Mouse (Mus musculus) thymus, adult 2 months (tissue): ENCODE measurements around the gene Naa80. TPM values are rescaled to one million over a fixed set of nuclear protein-coding genes. Genes with fewer than 3 reads are reported as not detected.
A peak's percentile ranks its signal among the peaks of the same experiment; 100 is the strongest.

Experiments
- DNase-seq: peaks from one replicate; pipeline ENCODE4 v3.0.0; 2021
- H3K27ac ChIP-seq: fragments of 200-500 bp; 2 replicates; pipeline ENCODE4 v1.5.1; 2012; ENCODE audit warnings: low read length, control low read depth; ENCODE audit not compliant: control insufficient read depth, insufficient read depth
- H3K27me3 ChIP-seq: fragments of 200-500 bp; 2 replicates; pipeline ENCODE4 v1.6.1; 2012; ENCODE audit warnings: mild to moderate bottlenecking, low read length, moderate library complexity, mixed read lengths; ENCODE audit not compliant: control insufficient read depth, insufficient read depth
- H3K36me3 ChIP-seq: fragments of 200-500 bp; 2 replicates; pipeline ENCODE4 v1.6.1; 2012; ENCODE audit warnings: mild to moderate bottlenecking, low read length, moderate library complexity; ENCODE audit not compliant: control insufficient read depth, insufficient read depth
- H3K4me1 ChIP-seq: fragments of 200-500 bp; replicated peaks from 2 replicates; pipeline ENCODE4 v1.6.1; 2012; ENCODE audit warnings: low read length; ENCODE audit not compliant: control insufficient read depth, insufficient read depth
- H3K4me3 ChIP-seq: fragments of 200-500 bp; 2 replicates; pipeline ENCODE4 v1.5.1; 2012; ENCODE audit warnings: mild to moderate bottlenecking, low read length, control low read depth, moderate library complexity; ENCODE audit not compliant: control insufficient read depth, insufficient read depth
- CTCF ChIP-seq: fragments of 200-500 bp; IDR thresholded peaks from 2 replicates; pipeline ENCODE4 v1.5.1; 2012; ENCODE audit warnings: mild to moderate bottlenecking, control low read depth, low read length, moderate library complexity, borderline replicate concordance; ENCODE audit not compliant: control insufficient read depth, poor library complexity, insufficient read depth; ENCODE audit errors: extremely low read depth
- POLR2A ChIP-seq: fragments of 200-500 bp; IDR thresholded peaks from 2 replicates; pipeline ENCODE4 v1.6.1; 2012; ENCODE audit warnings: mild to moderate bottlenecking, low read length, control low read depth, moderate library complexity; ENCODE audit not compliant: control insufficient read depth, poor library complexity, insufficient read depth; ENCODE audit errors: extremely low read depth
- WGBS: fragments of 180-500 bp; shearing (Covaris S2); methylation state at CpG from one replicate; pipeline ENCODE4 v1.1.7; 2018; 5-methylcytosine and 5-hydroxymethylcytosine counted together
- polyA plus RNA-seq: library from polyadenylated mRNA; depleted of rRNA; stranded (reverse); fragments of >200 nt; gene quantifications from 2 replicates; pipeline ENCODE4 v1.2.3, GENCODE M21; 2012

The Naa80 gene
- polyA plus RNA-seq, 1 experiment: 103 TPM

DNA sequence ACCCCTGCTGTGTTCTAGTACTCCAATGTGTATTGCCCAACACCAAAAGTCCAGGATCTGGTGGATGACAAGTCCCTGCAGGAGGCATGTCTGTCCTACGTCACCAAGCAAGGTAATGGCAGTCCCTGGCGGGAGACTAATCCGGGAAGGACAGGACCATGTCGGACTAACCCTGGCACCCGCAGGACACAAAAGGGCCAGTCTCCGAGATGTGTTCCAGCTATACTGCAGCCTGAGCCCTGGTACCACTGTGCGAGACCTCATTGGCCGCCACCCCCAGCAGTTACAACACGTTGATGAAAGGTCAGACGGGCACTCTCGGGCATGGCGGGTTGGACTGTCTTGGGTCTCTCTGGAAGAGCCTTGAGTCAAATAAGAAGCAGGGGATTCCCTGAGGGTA, 34.0 kb upstream of the Naa80 start:
- no peak for TF ChIP-seq CTCF
- no peak for TF ChIP-seq POLR2A
- Histone ChIP-seq H3K4me1 (peaks cover 34% of the 10 kb centered on the region), H3K27ac (no peak overlapping the region), H3K4me3 (no peak overlapping the region), H3K27me3 (no peaks in the 10 kb centered on the region), H3K36me3 (no peaks in the 10 kb centered on the region)
- WGBS: 97% methylated on average over 12 of the region's 12 CpGs
- DNase-seq: no peak

- Histone ChIP-seq H3K4me3 (no peak overlapping the region), H3K4me1 (peaks cover 35% of the 10 kb centered on the region), H3K27me3 (no peaks in the 10 kb centered on the region), H3K27ac (no peak overlapping the region), H3K36me3 (no peaks in the 10 kb centered on the region)
- TF ChIP-seq POLR2A: no peak
- TF ChIP-seq CTCF: no peak
- no peak for DNase-seq
- 89% methylated on average over 10 of the region's 10 CpGs for WGBS
Observed at GRCm38 (mm10) chr9:107545199-107545598, 33.5 kb upstream of the Naa80 start.

GRCm38 (mm10) chr9:107545602-107546001, 33.1 kb upstream of the Naa80 start:
- no peaks in the 10 kb centered on the region for H3K27me3 ChIP-seq
- no peak overlapping the region for H3K4me3 ChIP-seq
- 26% methylated on average over 3 of the region's 3 CpGs for WGBS
- peak; percentile 73 for DNase-seq
- H3K36me3 ChIP-seq: no peaks in the 10 kb centered on the region
- H3K27ac ChIP-seq: no peak overlapping the region
- peaks cover 39% of the 10 kb centered on the region for H3K4me1 ChIP-seq
- TF ChIP-seq CTCF (0 out of 2 replicates have a peak, but pooled peaks have one; percentile 20), POLR2A (no peak)

DNA sequence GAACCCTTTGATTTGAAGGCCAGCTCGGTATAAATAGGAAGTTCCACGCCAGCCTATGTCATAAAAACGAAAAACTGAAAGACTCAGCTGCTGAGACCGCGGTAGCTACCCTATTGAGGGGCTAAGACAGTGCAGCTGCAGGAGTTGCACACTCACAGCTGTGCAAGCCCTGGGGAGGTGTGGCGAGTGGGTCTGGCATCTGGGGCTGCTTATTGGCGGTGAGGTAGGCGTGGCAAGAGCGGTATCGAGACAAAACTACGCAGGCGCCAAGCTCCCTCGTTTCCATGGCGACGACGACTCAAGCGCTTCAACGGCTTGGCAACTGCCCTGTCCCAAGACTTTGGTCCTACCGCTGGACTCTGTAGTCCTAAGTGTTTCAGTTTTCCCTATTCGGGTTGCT, 31.7 kb upstream of the Naa80 start, which contains the start of gene Zmynd10:
Gene Zmynd10 (plus strand): TSS at position 273 of the 400 bp plus-strand sequence.
- Histone ChIP-seq H3K27me3 (no peaks in the 10 kb centered on the region), H3K27ac (peak within 1 kb of the TSS; percentile 82), H3K4me3 (0 out of 2 replicates have a peak within 1 kb of the TSS, but pooled peaks have one; percentile 3), H3K4me1 (peaks cover 47% of the 10 kb centered on the region), H3K36me3 (no peaks in the 10 kb centered on the region)
- TF ChIP-seq POLR2A: 0 out of 2 replicates have a peak, but pooled peaks have one; percentile 30
- 0 out of 2 replicates have a peak, but pooled peaks have one; percentile 51 for TF ChIP-seq CTCF
- DNase-seq: peak; percentile 88
- WGBS: 2% methylated on average over 20 of the region's 20 CpGs

- TF ChIP-seq POLR2A: no peak
- TF ChIP-seq CTCF: no peak
- Histone ChIP-seq H3K27me3 (no peaks in the 10 kb centered on the region), H3K27ac (no peak overlapping the region), H3K4me1 (peaks cover 48% of the 10 kb centered on the region), H3K36me3 (no peaks in the 10 kb centered on the region), H3K4me3 (no peak overlapping the region)
- DNase-seq: no peak
- WGBS: 93% methylated on average over 5 of the region's 5 CpGs
Observed at GRCm38 (mm10) chr9:107547957-107548356, 30.7 kb upstream of the Naa80 start.

DNA sequence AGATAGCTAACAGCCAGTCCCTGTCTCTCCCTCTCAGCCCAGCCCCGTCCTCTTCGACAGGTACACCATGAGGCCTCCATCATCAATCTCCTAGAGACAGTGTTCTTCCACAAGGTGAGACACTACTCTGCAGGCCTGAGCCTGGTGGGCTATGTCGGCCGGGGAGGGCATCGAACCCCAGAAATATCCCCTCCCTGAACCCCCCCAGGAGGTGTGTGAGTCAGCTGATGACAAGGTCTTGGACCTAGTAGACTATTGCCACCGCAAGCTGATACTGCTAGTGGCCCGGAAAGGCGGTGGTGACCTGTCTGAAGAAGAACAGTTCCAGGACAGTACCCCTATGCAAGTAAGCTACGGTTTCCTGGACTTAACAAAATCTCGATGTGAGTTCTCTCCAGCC, 29.9 kb upstream of the Naa80 start:
- H3K27me3 ChIP-seq: no peaks in the 10 kb centered on the region
- H3K4me1 ChIP-seq: peaks cover 57% of the 10 kb centered on the region
- no peaks in the 10 kb centered on the region for H3K36me3 ChIP-seq
- H3K27ac ChIP-seq: no peak overlapping the region
- no peak for DNase-seq
- no peak for TF ChIP-seq CTCF
- no peak for TF ChIP-seq POLR2A
- WGBS: 97% methylated on average over 10 of the region's 10 CpGs
- no peak overlapping the region for H3K4me3 ChIP-seq

DNA sequence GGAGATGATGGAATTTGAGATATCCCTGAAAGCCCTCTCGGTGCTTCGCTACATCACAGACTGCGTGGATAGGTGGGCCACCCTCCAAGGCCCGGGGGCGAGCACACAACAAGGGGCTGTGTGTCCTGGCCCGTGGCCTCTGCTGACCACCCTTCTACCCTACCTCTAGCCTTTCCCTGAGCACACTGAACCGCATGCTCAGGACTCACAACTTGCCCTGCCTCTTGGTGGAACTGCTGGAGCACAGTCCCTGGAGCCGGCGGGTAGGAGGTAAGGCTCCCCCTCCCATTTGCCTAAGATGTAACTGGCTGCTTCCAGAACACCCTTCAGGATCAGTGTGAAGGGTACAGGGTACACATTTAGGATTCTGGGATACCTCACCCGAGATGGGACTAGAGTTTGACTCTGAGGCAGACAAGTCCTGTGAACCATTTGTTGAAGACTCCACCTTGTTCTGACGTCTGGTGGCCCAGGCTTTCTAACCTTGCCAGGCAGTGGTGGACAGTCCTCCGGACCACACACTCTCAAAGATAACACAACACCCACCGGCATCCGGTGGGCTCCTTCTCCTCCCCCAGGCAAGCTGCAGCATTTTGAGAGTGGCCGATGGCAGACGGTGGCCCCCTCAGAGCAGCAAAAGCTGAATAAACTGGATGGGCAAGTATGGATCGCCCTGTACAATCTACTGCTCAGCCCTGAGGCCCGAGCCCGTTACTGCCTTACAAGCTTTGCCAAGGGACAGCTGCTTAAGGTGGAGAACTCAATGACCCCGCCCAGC, 29.2 kb upstream of the Naa80 start:
- TF ChIP-seq POLR2A (no peak), CTCF (no peak)
- Histone ChIP-seq H3K27me3 (no peaks in the 10 kb centered on the region), H3K4me3 (no peak overlapping the region), H3K36me3 (no peaks in the 10 kb centered on the region), H3K27ac (no peak overlapping the region), H3K4me1 (peaks cover 59% of the 10 kb centered on the region)
- WGBS: 97% methylated on average over 20 of the region's 20 CpGs
- DNase-seq: no peak
